Mouse (Mus musculus): ENCODE measurements around the gene Dnajc10.
A peak's percentile ranks its signal among the peaks of the same experiment; 100 is the strongest.

Gene Dnajc10

DNA sequence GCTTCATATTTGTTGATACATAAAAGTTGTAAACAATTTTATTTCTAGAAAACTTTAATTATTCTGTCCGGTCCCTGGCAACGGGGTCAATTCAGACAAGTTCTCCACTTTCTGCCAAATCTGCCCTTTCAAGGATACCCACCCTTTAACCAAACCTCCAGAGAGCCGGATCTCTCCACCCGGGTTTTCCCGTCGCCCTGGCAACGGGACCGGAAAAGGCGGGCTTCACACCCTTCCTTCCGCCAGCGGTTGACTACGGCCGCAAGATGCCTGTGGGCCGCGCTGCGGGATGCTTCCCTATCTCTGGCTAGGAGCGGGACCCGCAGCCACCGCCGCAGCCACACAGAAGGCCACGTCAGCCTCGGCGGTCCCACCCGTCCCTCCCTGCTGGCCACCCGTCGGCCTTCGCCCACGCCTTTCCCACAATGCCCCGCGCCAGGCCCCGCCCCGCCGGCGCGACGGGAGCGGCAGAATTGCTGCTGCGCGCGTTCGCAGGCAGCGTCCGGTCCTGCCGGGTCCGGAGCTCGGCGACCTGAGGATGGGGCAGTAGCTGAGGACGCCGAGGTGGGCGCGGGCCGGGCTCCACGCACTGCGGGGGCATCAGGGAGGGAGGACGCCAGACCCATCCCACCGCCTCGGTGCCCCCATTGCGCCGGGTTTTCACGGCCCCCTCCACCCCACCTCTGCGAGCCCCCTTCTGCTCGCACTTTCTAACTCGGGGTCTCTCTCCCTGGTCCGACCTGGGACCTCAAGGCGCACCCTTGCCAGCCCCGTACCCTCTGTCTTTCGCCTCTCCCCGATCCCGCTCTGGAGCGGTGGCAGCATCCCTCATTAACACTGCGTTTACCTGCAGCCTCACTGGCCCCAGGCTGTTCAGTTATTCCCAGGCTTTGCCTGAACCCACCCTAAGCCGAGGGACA lies at the start of gene Dnajc10:
Dnajc10 (plus strand) TSS at position 225 of the 920 bp plus-strand sequence.
- DNase-seq (ENCODE audit: low spot score), result peak; percentile 89

DNA sequence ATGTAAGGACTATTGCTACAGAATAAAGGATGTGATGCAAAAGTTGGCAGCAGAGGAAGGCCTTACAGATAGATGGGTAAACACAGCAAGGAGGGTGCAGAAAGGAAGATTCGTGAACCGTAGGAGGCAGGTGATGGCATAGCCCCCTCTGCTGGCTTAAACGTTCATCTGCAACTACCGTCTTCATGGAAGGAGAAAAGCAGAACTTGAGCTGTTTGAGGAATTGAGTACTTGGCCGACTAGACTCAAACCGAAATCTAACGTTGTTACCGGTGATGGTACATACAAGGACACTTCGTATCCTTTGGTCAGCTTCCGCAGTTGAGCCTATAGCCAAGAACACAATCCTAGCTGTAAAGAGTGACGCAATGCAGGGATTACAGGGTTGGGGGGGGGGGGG lies 48.4 kb upstream of the Dnajc10 start:
- DNase-seq (ENCODE audit: low spot score), result peak; percentile 83

DNA sequence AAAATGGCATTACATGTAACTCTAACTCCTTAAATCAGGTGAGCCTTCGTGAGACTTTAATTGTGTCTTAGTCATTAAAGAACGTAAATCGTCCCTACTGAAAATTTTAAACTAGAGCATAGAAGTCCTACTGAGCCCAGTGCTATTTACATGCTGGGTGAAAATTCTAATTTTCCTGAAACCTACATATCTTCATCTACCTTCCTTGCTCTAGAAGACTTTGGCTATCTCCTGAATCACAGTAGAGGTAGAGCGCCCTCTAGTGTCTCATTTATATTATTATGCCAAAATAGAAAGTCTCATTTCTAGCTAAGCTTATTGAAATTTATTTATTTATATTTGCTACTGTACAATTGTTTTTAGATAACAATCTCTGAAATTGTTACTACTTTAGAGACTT lies 47.2 kb upstream of the Dnajc10 start:
- no peak for DNase-seq (ENCODE audit: low spot score)

- DNase-seq (ENCODE audit: low spot score), result no peak
These were observed 43.8 kb upstream of the Dnajc10 start for GRCm38 (mm10) chr2:80271431-80271830.

- no peak for DNase-seq (ENCODE audit: low spot score)
These were observed 42.2 kb upstream of the Dnajc10 start for GRCm38 (mm10) chr2:80273038-80273437.

DNA sequence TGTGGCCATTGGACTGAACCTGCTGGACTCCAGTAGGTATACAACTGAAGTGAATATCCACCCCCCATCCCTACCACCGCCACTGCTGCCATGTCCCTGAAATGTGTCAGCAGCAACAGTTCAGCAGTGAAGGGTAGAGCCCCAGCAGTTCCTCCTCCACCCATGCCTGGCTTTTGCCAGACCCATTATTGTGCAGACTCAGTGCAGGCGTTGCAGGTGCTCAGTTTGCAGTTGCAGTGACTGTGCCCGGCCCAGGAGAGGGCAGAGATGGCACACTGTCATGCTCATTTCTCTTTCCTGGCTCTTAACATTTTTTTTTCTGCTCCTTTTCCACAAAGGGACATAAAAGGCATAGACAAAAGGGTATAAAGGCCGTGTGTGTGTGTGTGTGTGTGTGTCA lies 41.5 kb upstream of the Dnajc10 start:
- DNase-seq (ENCODE audit: low spot score), result no peak

DNA sequence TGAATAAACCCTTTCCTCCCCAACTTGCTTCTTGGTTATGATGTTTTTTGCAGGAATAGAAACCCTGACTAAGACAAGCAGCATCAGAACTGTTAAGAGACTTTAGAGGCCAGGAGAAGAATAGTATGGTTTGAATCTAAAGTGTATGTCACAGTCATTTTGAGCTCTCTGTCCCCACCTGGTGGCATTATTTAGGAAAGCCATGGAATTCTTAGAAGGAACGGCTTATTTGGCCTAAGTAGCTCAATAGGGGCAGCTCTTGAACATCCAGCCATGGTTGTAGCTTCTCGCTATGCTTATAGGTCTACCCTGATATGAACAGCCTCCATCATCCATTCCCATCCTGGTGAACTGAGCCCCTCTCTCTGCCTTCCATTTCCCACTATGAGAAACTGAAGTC lies 40.1 kb upstream of the Dnajc10 start:
- DNase-seq (ENCODE audit: low spot score), result peak; percentile 46

DNA sequence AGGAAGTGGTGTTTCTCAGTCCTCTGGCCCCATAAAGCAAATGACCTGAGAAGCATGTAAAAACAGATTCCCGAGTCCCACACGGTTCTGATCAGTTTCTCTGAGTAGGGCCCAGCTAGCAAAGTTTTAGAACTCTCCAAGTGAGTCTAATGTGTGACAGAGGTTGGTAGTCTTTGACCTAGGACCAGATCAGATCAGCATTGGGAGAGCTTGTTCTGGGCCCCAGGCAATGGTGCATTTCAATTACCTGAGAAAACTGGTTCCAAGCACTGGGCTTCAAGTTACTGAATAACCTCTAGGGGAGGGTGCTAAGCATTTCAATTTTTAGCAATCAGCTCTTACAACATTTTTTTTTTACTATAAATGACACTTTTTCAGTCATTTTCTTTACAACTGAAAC lies 33.1 kb upstream of the Dnajc10 start:
- no peak for DNase-seq (ENCODE audit: low spot score)

- no peak for DNase-seq (ENCODE audit: low spot score)
These were observed 28.9 kb upstream of the Dnajc10 start for GRCm38 (mm10) chr2:80286397-80286796.

- DNase-seq (ENCODE audit: low spot score), result no peak
These were observed 23.1 kb upstream of the Dnajc10 start, which contains the start of gene Prdx6b for GRCm38 (mm10) chr2:80292172-80292571. TSS of gene Prdx6b (plus strand) at chr2:80292472.

- DNase-seq (ENCODE audit: low spot score), result no peak
These were observed 16.9 kb upstream of the Dnajc10 start for GRCm38 (mm10) chr2:80298334-80298733.

DNA sequence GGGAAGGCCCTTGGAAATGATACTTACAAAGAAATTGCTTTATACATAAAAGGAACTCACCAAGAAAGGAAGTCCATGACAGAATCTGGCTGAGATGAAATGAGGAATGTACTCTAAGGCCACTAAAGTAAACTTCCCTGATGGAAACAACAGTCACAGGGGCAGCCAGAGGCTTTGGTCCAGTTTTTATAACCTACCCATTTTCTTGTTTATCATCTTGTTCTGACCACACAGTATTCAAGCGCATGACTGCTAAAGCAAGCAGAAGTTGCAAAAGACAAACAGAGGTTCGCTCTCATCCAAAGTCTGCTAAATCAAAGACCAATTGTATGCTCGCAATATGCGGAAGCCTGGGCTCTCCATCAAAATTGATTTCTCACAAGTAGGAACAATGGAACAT lies 14.5 kb upstream of the Dnajc10 start:
- DNase-seq (ENCODE audit: low spot score), result no peak

DNA sequence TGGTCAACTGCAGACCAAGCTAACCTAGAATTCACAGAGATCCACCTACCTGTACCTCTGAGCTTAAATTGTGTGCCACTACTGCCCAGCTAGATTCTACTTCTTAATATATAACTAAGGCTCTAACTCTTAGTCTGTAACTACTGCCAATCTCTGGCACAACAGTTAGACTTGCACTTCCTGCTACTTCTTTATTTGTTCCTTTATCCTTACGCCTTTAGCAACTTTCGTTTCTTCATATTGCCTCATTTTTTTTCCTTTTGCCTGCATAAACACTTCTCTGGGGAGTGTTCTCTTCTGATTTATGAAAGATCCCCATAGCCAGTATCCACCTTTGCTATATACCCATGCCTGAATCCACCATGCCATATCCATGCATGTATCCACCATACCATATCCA lies 11.3 kb upstream of the Dnajc10 start:
- no peak for DNase-seq (ENCODE audit: low spot score)

DNA sequence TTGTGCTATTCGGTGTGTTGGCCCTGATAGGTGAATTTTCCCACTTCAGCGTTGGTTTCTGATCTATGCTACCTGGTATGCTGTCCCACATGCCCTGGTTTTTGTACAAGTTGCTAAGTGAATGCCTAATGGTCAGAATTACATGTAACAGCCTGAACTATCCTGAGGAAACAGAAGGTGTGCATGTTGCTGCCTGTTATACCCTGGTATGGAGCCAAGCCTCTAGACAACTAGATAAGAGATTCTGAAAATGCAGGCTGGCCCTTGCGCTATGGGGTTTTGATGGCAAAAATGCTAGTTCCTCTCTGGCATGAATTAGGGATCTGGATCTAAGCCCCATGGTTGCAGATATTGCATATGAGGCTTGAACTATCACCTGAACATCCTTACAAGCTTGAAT lies 7.6 kb upstream of the Dnajc10 start:
- DNase-seq (ENCODE audit: low spot score), result no peak

GRCm38 (mm10) chr2:80309775-80310174 lies 5.5 kb upstream of the Dnajc10 start:
- DNase-seq (ENCODE audit: low spot score), result no peak

GRCm38 (mm10) chr2:80310772-80311171 lies 4.5 kb upstream of the Dnajc10 start:
- no peak for DNase-seq (ENCODE audit: low spot score)

DNA sequence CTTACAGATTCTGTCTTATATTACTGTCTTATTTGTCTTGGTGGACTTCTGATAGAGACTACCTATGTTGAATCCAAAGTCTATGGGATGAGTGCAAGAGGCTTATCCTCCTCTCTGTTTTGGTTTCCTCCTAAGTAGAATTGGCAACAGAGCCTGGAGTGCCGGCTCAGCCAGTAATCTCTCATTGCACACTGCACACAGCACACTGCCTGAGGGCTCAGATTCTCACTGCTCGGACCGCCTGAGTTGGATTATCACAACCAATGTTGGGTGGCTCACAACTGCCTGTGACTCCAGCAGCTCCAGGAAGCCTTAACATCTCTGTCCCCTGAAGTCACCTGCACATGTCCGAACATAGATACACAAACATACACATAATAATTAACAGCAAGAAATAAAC lies 3.9 kb upstream of the Dnajc10 start:
- DNase-seq (ENCODE audit: low spot score), result no peak

DNA sequence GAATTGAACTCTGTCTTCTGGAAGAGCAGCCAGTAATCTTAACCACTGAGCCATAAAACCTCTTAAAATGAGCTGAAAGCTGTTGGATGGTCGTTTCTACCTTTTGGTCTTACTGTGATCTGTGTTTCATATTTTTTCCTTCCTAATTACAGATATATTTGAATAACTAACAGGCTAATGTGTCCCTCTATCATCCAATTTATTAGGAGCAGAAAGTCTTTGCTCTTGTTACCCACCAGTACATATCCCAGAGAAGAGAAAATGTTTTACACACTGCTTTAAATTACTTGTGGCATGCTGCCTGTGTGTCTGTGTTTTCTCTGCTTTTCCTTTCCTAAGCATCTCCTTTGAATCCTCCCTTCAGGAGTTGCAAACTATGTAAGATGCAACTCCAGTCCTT lies 1.1 kb upstream of the Dnajc10 start:
- DNase-seq (ENCODE audit: low spot score), result no peak

DNA sequence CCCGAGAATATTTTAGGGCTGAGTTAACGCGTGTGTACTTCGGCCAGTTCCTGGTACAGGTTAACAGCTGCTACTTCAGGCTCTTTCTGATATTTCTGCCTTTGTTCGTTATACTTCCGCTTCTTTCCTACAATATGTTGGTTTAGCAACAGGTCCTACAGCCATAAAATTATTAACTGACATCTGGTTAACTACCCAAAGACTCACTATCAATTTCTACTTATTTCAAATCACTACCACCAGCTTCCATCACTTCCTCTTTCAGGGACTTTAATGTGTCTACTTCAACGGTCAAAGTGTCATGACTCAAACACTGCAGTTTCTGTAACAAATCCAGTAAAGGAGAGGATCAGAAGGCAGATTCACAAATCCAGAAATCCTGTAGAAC lies 418 bp upstream of the Dnajc10 start:
- no peak for DNase-seq (ENCODE audit: low spot score)

DNA sequence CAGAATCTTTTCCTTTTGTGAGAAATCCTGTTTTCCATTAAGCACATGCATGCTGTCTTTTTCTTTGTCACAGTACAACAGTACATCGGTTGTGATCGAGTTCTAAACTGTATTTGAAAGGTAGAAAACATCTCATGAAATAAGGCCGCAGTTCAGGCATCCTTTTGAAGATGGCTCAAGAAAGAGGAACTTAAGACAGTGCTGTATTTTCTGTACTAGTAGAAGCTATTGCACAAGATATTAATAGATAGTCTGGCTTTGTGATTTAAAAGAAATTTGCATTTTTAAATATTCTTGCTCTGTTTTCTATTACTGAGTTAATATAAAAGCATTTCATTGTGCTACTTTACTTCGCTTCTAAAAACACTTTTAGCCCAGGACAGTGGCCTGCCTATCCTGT lies 7.6 kb downstream of the Dnajc10 start:
- DNase-seq (ENCODE audit: low spot score), result no peak

DNA sequence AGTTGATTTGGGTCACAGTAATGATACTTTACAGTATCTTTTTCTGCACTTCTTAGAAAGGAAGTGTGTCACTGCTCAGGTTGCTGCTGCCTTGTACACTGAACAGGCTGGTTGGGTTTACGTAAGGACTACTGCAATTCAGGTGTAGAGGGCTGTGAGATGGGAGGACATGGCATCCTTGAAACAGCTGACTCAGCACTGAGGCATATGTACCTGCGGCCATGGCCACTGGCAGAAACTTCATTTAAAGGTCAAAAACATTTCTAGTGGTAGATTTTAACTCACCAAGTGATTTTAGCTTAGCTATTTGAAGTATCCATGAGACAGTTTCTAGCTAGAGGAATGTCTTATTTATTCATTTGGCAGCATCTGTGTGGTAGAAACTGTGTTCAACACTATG lies 10.5 kb downstream of the Dnajc10 start:
- DNase-seq (ENCODE audit: low spot score), result no peak

DNA sequence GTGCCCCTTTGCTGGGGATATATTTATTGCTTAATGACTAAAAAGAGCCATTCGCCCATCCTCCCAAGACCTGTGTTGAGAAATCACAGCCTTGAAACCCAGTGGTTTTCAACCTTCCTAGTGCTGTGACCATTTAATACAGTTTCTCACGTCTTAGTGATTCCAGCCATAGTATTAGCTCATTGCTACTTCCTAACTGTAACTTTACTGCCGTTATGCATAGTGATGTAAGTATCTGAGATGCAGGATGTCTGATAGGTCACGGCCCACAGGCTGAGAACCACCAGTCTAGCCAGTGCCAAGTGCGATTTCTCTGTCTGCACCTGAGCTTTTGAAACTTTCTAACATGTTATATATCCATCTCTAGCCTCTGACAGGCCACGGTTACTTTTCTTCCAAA lies 12.0 kb downstream of the Dnajc10 start:
- DNase-seq (ENCODE audit: low spot score), result no peak

- no peak for DNase-seq (ENCODE audit: low spot score)
These were observed 13.8 kb downstream of the Dnajc10 start for GRCm38 (mm10) chr2:80328961-80329653.
